Mouse (Mus musculus): ENCODE measurements at regions not wholly inside any gene's neighbourhood (a gene's known extent, or its start where the extent isn't known, plus 50 kb on each side); places are given as distances from the start of the nearest gene placed in this dataset.
A peak's percentile ranks its signal among the peaks of the same experiment; 100 is the strongest.

GRCm38 (mm10) chr7:135829246-135829645 is 113.1 kb upstream of the Mki67 start:
- no peak for ATAC-seq (ENCODE audit: insufficient number of reproducible peaks, low FRiP score, low TSS enrichment, low read depth)
- DNase-seq (ENCODE audit: low spot score), result no peak
- WGBS, result 70% methylated on average over 2 of the region's 2 CpGs

GRCm38 (mm10) chr7:135833425-135833824 is 117.3 kb upstream of the Mki67 start:
- DNase-seq (ENCODE audit: low spot score) (no peak), ATAC-seq (ENCODE audit: insufficient number of reproducible peaks, low FRiP score, low TSS enrichment, low read depth) (no peak)
- Histone ChIP-seq H3K36me3 (ENCODE audit: control insufficient read depth, insufficient read depth, low read length) (no peaks in the 10 kb centered on the region), H3K4me1 (ENCODE audit: control insufficient read depth, insufficient read depth, low read length) (peaks cover 10% of the 10 kb centered on the region), H3K9me3 (ENCODE audit: control insufficient read depth, low read length) (no peaks in the 10 kb centered on the region), H3K9ac (ENCODE audit: low read length) (no peak overlapping the region), H3K4me3 (ENCODE audit: low read depth, low read length) (no peak overlapping the region), H3K4me2 (ENCODE audit: low read depth, severe bottlenecking) (no peak overlapping the region), H3K27ac (replicated peaks; ENCODE audit: low read depth, low read length) (no peak overlapping the region), H3K27me3 (ENCODE audit: control insufficient read depth, insufficient read depth, low read length) (no peaks in the 10 kb centered on the region)
- 74% methylated on average over 9 of the region's 9 CpGs for WGBS

More at GRCm38 (mm10) chr7:135829246-135829645, 113.1 kb upstream of the Mki67 start:
- Histone ChIP-seq H3K27me3 (ENCODE audit: control insufficient read depth, insufficient read depth, low read length) (no peaks in the 10 kb centered on the region), H3K4me1 (ENCODE audit: control insufficient read depth, insufficient read depth, low read length) (peaks cover 3% of the 10 kb centered on the region; the same call in 1 of the 2 replicates), H3K4me2 (ENCODE audit: low read depth, severe bottlenecking) (no peak overlapping the region), H3K4me3 (ENCODE audit: low read depth, low read length) (no peak overlapping the region), H3K9me3 (ENCODE audit: control insufficient read depth, low read length) (no peaks in the 10 kb centered on the region), H3K9ac (ENCODE audit: low read length) (no peak overlapping the region), H3K27ac (replicated peaks; ENCODE audit: low read depth, low read length) (no peak overlapping the region), H3K36me3 (ENCODE audit: control insufficient read depth, insufficient read depth, low read length) (no peaks in the 10 kb centered on the region)

GRCm38 (mm10) chr7:135836808-135837733 is 120.9 kb upstream of the Mki67 start:
- H3K27me3 ChIP-seq (ENCODE audit: control insufficient read depth, insufficient read depth, low read length), result no peaks in the 10 kb centered on the region
- DNase-seq (ENCODE audit: low spot score) (peak; percentile 89), ATAC-seq (ENCODE audit: insufficient number of reproducible peaks, low FRiP score, low TSS enrichment, low read depth) (peak; percentile 86)
- H3K4me1 ChIP-seq (ENCODE audit: control insufficient read depth, insufficient read depth, low read length), result peaks cover 10% of the 10 kb centered on the region
- no peaks in the 10 kb centered on the region for H3K9me3 ChIP-seq (ENCODE audit: control insufficient read depth, low read length)
- H3K4me3 ChIP-seq (ENCODE audit: low read depth, low read length), result no peak overlapping the region
- H3K27ac ChIP-seq (replicated peaks; ENCODE audit: low read depth, low read length), result 0 out of 2 replicates have a peak overlapping the region, but pooled peaks have one; percentile 5
- no peak overlapping the region; the same call in 1 of the 2 replicates for H3K9ac ChIP-seq (ENCODE audit: low read length)
- H3K4me2 ChIP-seq (ENCODE audit: low read depth, severe bottlenecking), result no peak overlapping the region
- WGBS, result 40% methylated on average over 12 of the region's 12 CpGs
- H3K36me3 ChIP-seq (ENCODE audit: control insufficient read depth, insufficient read depth, low read length), result no peaks in the 10 kb centered on the region

- H3K9me3 ChIP-seq (ENCODE audit: control insufficient read depth, low read length), result no peaks in the 10 kb centered on the region
- peaks cover 33% of the 10 kb centered on the region for H3K4me1 ChIP-seq (ENCODE audit: control insufficient read depth, insufficient read depth, low read length)
- ATAC-seq (ENCODE audit: insufficient number of reproducible peaks, low FRiP score, low TSS enrichment, low read depth) (no peak), DNase-seq (ENCODE audit: low spot score) (no peak)
- no peaks in the 10 kb centered on the region for H3K36me3 ChIP-seq (ENCODE audit: control insufficient read depth, insufficient read depth, low read length)
- no peak overlapping the region for H3K4me3 ChIP-seq (ENCODE audit: low read depth, low read length)
- whole genome bisulfite sequencing, result 65% methylated on average over 5 of the region's 5 CpGs
- H3K4me2 ChIP-seq (ENCODE audit: low read depth, severe bottlenecking), result no peak overlapping the region
- H3K9ac ChIP-seq (ENCODE audit: low read length), result no peak overlapping the region
- H3K27ac ChIP-seq (replicated peaks; ENCODE audit: low read depth, low read length), result no peak overlapping the region
- no peaks in the 10 kb centered on the region; the same call in 1 of the 2 replicates for H3K27me3 ChIP-seq (ENCODE audit: control insufficient read depth, insufficient read depth, low read length)
Measured at GRCm38 (mm10) chr7:135844018-135844417, 127.9 kb upstream of the Mki67 start.

- H3K4me1 ChIP-seq (ENCODE audit: control insufficient read depth, insufficient read depth, low read length), result peaks cover 34% of the 10 kb centered on the region
Measured at GRCm38 (mm10) chr7:135847304-135847703, 131.1 kb upstream of the Mki67 start.

GRCm38 (mm10) chr7:135848170-135848569 is 132.0 kb upstream of the Mki67 start:
- no peaks in the 10 kb centered on the region for H3K36me3 ChIP-seq (ENCODE audit: control insufficient read depth, insufficient read depth, low read length)
- ATAC-seq (ENCODE audit: insufficient number of reproducible peaks, low FRiP score, low TSS enrichment, low read depth), result 0 out of 2 replicates have a peak, but pooled peaks have one; percentile 5
- peak overlapping the region; percentile 55; the same call in 1 of the 2 replicates for H3K27ac ChIP-seq (replicated peaks; ENCODE audit: low read depth, low read length)
- peak; percentile 59 for DNase-seq (ENCODE audit: low spot score)
- no peak overlapping the region for H3K4me3 ChIP-seq (ENCODE audit: low read depth, low read length)
- no peak overlapping the region for H3K4me2 ChIP-seq (ENCODE audit: low read depth, severe bottlenecking)
- peaks cover 7% of the 10 kb centered on the region; the same call in 1 of the 2 replicates for H3K27me3 ChIP-seq (ENCODE audit: control insufficient read depth, insufficient read depth, low read length)
- peaks cover 36% of the 10 kb centered on the region for H3K4me1 ChIP-seq (ENCODE audit: control insufficient read depth, insufficient read depth, low read length)
- no peaks in the 10 kb centered on the region for H3K9me3 ChIP-seq (ENCODE audit: control insufficient read depth, low read length)
- H3K9ac ChIP-seq (ENCODE audit: low read length), result no peak overlapping the region
- 5% methylated on average over 4 of the region's 4 CpGs for WGBS

More at GRCm38 (mm10) chr7:135847304-135847703, 131.1 kb upstream of the Mki67 start:
- no peak overlapping the region for H3K4me3 ChIP-seq (ENCODE audit: low read depth, low read length)
- no peaks in the 10 kb centered on the region for H3K9me3 ChIP-seq (ENCODE audit: control insufficient read depth, low read length)
- H3K36me3 ChIP-seq (ENCODE audit: control insufficient read depth, insufficient read depth, low read length), result no peaks in the 10 kb centered on the region
- peaks cover 1% of the 10 kb centered on the region; the same call in 1 of the 2 replicates for H3K27me3 ChIP-seq (ENCODE audit: control insufficient read depth, insufficient read depth, low read length)
- H3K4me2 ChIP-seq (ENCODE audit: low read depth, severe bottlenecking), result no peak overlapping the region
- DNase-seq (ENCODE audit: low spot score) (no peak), ATAC-seq (ENCODE audit: insufficient number of reproducible peaks, low FRiP score, low TSS enrichment, low read depth) (no peak)
- 69% methylated on average over 9 of the region's 9 CpGs for WGBS
- H3K27ac ChIP-seq (replicated peaks; ENCODE audit: low read depth, low read length), result no peak overlapping the region
- no peak overlapping the region for H3K9ac ChIP-seq (ENCODE audit: low read length)

- no peaks in the 10 kb centered on the region for H3K36me3 ChIP-seq (ENCODE audit: control insufficient read depth, insufficient read depth, low read length)
- H3K27ac ChIP-seq (replicated peaks; ENCODE audit: low read depth, low read length), result no peak overlapping the region
- no peak overlapping the region for H3K4me2 ChIP-seq (ENCODE audit: low read depth, severe bottlenecking)
- no peak overlapping the region for H3K9ac ChIP-seq (ENCODE audit: low read length)
- 62% methylated on average over 5 of the region's 5 CpGs for WGBS
- peaks cover 8% of the 10 kb centered on the region for H3K27me3 ChIP-seq (ENCODE audit: control insufficient read depth, insufficient read depth, low read length)
- H3K4me3 ChIP-seq (ENCODE audit: low read depth, low read length), result no peak overlapping the region
- no peaks in the 10 kb centered on the region for H3K9me3 ChIP-seq (ENCODE audit: control insufficient read depth, low read length)
- no peak for ATAC-seq (ENCODE audit: insufficient number of reproducible peaks, low FRiP score, low TSS enrichment, low read depth)
- peaks cover 34% of the 10 kb centered on the region for H3K4me1 ChIP-seq (ENCODE audit: control insufficient read depth, insufficient read depth, low read length)
- DNase-seq (ENCODE audit: low spot score), result no peak
Measured at GRCm38 (mm10) chr7:135848833-135849232, 132.7 kb upstream of the Mki67 start.

- Histone ChIP-seq H3K4me2 (ENCODE audit: low read depth, severe bottlenecking) (peak overlapping the region; percentile 40), H3K4me3 (ENCODE audit: low read depth, low read length) (0 out of 2 replicates have a peak overlapping the region, but pooled peaks have one; percentile 10), H3K4me1 (ENCODE audit: control insufficient read depth, insufficient read depth, low read length) (peaks cover 13% of the 10 kb centered on the region), H3K27ac (replicated peaks; ENCODE audit: low read depth, low read length) (no peak overlapping the region), H3K9ac (ENCODE audit: low read length) (peak overlapping the region; percentile 27), H3K9me3 (ENCODE audit: control insufficient read depth, low read length) (no peaks in the 10 kb centered on the region), H3K27me3 (ENCODE audit: control insufficient read depth, insufficient read depth, low read length) (peaks cover 11% of the 10 kb centered on the region), H3K36me3 (ENCODE audit: control insufficient read depth, insufficient read depth, low read length) (no peaks in the 10 kb centered on the region)
- DNase-seq (ENCODE audit: low spot score) (peak; percentile 79), ATAC-seq (ENCODE audit: insufficient number of reproducible peaks, low FRiP score, low TSS enrichment, low read depth) (no peak)
- WGBS, result 7% methylated on average over 36 of the region's 39 CpGs
Measured at GRCm38 (mm10) chr7:135853127-135853813, 137.1 kb upstream of the Mki67 start.

Measured in limb, embryonic 11.5 days (tissue).